Mouse (Mus musculus): ENCODE measurements around the gene Adam1b. TPM values are rescaled to one million over a fixed set of nuclear protein-coding genes. Genes with fewer than 3 reads are reported as not detected.

The Adam1b gene
- total RNA-seq, 2 experiments from 2014 or later, result not detected

GRCm38 (mm10) chr5:121450476-121450875, 52.8 kb downstream of the Adam1b start:
- no peak for ATAC-seq (ENCODE audit: poor library complexity, severe bottlenecking)

Other genes with a start within 250 kb of the Adam1b start
- 77.9 and 78.1 TPM in 2 replicates for gene Trafd1, start 117.8 kb downstream of the Adam1b start, total RNA-seq (2015)
- gene Trafd1, start 117.8 kb downstream of the Adam1b start, total RNA-seq (2017), result 92.5 and 94.1 TPM in 2 replicates
- 13.3 and 17.9 TPM in 2 replicates for gene Naa25, start 105.5 kb downstream of the Adam1b start, total RNA-seq (2015)
- gene Naa25, start 105.5 kb downstream of the Adam1b start, total RNA-seq (2017), result 25.6 and 32.2 TPM in 2 replicates
- not detected in 2 replicates for gene Tmem116, start 51.5 kb downstream of the Adam1b start, total RNA-seq (2015)
- gene Tmem116, start 51.5 kb downstream of the Adam1b start, total RNA-seq (2017), result not detected in 2 replicates
- gene Erp29, start 50.9 kb downstream of the Adam1b start, total RNA-seq (2015), result 266 and 273 TPM in 2 replicates
- gene Erp29, start 50.9 kb downstream of the Adam1b start, total RNA-seq (2017), result 936 and 1,238 TPM in 2 replicates
- 2.1 and 3.1 TPM in 2 replicates for gene Adam1a, start 42.0 kb upstream of the Adam1b start, total RNA-seq (2015)
- gene Adam1a, start 42.0 kb upstream of the Adam1b start, total RNA-seq (2017), result 2.2 and 3.1 TPM in 2 replicates
- not detected in 2 replicates for gene Gm42878, start 42.0 kb upstream of the Adam1b start, total RNA-seq (2015)
- not detected in 2 replicates for gene Gm42878, start 42.0 kb upstream of the Adam1b start, total RNA-seq (2017)
- gene Mapkapk5, start 42.5 kb upstream of the Adam1b start, total RNA-seq (2015), result 105 and 106 TPM in 2 replicates
- 99.1 and 108 TPM in 2 replicates for gene Mapkapk5, start 42.5 kb upstream of the Adam1b start, total RNA-seq (2017)
- 137 and 142 TPM in 2 replicates for gene Aldh2, start 90.4 kb upstream of the Adam1b start, total RNA-seq (2015)
- gene Aldh2, start 90.4 kb upstream of the Adam1b start, total RNA-seq (2017), result 505 and 509 TPM in 2 replicates
- gene Acad12, start 115.5 kb upstream of the Adam1b start, total RNA-seq (2015), result 1.1 and 5.4 TPM in 2 replicates
- 2.1 and 5.5 TPM in 2 replicates for gene Acad12, start 115.5 kb upstream of the Adam1b start, total RNA-seq (2017)
- 0.46 and 0.60 TPM in 2 replicates for gene Acad10, start 157.1 kb upstream of the Adam1b start, total RNA-seq (2015)
- gene Acad10, start 157.1 kb upstream of the Adam1b start, total RNA-seq (2017), result 0.69 and 1.4 TPM in 2 replicates
- gene Brap, start 157.1 kb upstream of the Adam1b start, total RNA-seq (2015), result 22.7 and 25.6 TPM in 2 replicates
- gene Brap, start 157.1 kb upstream of the Adam1b start, total RNA-seq (2017), result 53.5 and 71.5 TPM in 2 replicates
- 46.3 and 50.9 TPM in 2 replicates for gene Atxn2, start 207.9 kb upstream of the Adam1b start, total RNA-seq (2015)
- gene Atxn2, start 207.9 kb upstream of the Adam1b start, total RNA-seq (2017), result 33.2 and 46.3 TPM in 2 replicates